Mouse (Mus musculus): ENCODE results near the gene Abo.

- TF ChIP-seq GATA1 (IDR thresholded peaks at IDR 0.05; ENCODE audit: low read length) (no peak), TAL1 (IDR thresholded peaks at IDR 0.05; ENCODE audit: low read length) (no peak)
These were observed 17.1 kb downstream of the Abo start for GRCm38 (mm10) chr2:26847706-26848105.

All from erythroblast, embryonic 14.5 days (primary cell).